Mouse (Mus musculus) fat pad, adult 2 months (tissue): ENCODE measurements at regions not wholly inside any gene's neighbourhood (a gene's known extent, or its start where the extent isn't known, plus 50 kb on each side); places are given as distances from the start of the nearest gene placed in this dataset.

Source experiments
- DNase-seq: peaks from one replicate; pipeline ENCODE4 v3.0.0-alpha.2; 2011; ENCODE audit warnings: low read depth, low spot score; ENCODE audit errors: extremely low read depth

DNA sequence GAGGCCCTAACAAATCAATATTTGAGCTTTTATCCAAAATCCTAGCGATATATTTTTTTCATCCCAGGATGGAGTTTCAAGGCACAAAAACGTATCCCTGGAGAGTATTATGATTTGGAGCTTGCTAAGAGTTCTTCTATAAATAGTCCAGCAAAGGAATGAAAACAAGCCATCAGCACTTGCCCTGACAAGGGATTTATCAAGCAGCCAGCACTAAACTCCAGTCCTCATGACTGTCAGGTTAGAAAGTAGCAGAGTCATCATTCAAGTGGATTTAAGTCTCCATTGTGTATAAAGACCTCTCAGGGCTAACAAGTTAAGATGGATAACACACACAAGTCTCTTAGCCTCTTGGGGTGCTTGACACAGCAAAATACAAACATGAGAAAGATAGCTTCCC, 148.6 kb upstream of the Ust start:
- DNase-seq = no peak

GRCm38 (mm10) chr10:8658934-8659294, 140.3 kb upstream of the Ust start:
- DNase-seq = no peak

DNA sequence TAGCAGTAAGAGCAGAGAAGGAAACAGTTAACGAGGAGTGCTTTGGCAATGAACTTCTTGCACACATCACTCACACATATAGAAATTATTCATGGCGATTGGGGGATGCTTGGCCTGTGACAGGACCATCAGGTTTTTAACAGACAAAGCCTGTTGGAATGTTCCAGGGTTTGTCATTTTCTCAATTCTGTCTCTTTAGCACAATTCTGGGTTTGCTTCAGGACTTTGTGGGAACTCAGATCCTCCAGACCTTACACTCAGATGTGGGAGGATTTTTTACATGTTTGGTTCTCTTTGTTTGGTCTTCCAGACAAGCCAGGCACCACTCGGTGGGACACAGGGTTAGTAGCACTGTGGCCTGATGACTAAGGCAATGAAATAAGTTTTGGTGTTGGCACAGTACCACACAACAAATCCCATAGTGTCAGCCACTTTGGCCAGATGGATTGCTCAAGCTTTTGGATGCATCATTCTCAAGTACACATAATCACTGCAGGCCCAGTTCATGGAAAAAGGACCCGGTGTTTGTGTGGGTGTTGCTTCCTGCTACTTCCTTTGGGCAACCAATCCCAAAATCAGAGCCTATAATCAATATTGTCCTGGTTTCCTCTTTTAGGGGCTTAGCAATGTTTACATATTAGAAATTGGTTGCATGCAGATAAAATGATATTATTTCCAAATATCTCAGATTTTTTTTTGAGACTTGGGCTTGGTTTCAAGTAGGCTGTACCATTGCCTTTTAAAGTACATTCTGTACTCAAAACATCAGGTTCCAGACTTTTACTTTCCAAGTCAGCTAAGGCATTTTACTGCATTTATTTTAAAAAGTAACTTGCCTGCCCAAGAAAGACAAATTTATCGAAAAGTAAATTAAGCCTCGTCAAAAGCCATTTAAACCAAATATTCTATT, 139.7 kb upstream of the Ust start:
- peak; percentile 61 for DNase-seq

DNA sequence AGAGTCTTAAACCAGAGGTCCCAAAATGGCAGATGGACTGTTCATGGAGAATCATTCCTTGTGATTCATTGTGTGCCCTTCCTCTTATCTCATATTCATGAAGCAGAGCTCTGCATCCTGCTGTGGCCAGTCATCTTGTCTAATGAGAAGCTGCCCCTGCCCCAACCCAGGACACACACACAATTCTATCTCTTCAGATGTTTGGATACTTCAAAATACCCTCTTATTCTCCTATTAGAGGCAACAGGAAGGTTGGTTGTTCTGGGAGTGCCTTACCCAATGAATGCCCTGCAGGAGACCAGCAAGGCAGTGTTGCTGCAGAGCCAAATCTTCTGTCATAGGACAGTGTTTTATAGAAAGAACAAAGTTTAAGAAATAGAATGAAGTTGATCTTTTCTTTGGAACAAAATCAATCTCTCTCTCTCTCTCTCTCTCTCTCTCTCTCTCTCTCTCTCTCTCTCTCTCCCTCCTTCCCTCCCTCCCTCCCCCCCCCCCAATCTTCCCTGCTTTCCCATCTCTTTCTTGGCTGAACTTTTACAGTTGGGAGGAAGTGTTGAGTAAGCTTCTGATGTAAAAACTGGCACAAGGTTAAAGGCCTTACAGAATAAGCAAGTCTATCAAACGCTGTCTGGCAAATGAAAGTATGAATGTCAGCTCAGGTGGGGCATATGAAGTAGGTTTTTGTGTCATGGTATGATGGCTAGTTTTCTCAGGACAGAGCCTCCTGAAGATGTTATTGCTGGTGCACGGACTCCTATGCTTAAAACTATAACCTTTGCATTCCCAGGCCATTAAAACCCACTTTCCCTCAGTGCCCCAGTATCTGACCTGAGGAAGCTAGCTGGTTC, 138.8 kb upstream of the Ust start:
- DNase-seq = peak; percentile 40

DNA sequence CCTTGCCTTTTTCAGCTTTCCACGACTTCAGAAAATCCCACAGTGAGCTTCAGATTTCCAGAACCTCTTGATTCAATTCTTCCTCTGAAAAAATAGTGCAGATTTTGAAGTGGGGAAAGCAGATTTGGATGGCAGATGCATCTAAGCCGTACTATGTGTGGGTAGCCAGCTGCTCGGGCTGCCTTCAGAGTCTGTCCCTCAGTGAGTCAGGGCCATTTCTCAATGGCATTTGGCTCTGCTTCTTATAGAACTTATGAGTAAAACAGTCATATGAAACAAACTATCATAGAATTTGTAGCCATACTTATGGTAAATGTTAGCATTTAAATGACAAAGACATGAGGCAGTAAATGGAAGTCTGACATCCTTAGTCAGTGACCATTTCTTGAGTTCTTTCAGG, 135.0 kb upstream of the Ust start:
- no peak for DNase-seq

DNA sequence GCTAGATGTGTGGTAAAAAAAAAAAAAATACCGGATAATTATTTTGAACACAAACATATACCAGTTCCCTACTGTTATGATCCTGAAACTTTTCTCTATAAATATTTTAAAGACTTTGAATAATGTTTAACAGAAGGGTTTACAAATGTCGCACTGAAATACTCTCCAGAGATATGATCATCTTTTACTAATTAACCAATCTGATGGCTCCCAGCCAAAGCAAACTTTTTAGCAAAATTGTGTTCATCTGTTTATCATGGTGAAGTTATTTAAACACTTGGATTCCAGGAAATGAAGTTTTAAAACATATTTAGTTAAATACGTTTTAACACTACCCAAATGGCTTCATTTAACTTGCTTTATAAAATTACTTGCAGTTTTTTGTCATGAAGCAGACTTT, 123.6 kb upstream of the Ust start:
- no peak for DNase-seq

DNA sequence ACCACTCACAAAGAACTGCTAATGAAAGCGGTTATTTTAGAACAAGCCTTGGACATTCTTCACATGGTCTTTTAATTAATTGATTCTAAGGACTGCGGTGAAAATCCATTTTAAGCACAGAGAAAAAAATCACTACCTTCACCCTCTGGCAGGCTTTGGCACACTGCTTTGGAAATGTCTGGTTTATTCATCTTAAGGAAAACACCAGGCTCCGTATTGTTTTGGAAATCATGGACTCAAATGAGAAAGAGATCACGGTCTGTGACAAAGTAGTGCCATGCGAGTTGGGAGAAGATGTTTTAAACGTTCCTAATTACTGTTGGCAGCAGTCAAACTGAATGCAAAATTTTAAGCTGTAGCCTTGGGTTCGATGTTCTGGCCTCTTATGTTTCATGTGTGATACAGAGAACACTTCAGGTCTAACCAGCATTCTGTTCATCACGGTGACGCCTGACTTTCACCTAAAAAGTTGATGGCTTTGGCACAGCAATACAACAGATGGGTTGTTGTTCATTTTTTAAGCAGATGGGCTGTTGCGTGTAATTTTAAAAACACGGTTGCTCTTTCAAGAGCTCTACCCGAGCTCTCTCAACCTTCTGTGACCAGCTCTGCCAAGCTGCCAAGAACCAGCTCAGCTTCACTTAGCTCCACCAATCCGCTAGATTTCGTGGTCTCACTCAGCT, 105.7 kb upstream of the Ust start:
- DNase-seq = no peak

DNA sequence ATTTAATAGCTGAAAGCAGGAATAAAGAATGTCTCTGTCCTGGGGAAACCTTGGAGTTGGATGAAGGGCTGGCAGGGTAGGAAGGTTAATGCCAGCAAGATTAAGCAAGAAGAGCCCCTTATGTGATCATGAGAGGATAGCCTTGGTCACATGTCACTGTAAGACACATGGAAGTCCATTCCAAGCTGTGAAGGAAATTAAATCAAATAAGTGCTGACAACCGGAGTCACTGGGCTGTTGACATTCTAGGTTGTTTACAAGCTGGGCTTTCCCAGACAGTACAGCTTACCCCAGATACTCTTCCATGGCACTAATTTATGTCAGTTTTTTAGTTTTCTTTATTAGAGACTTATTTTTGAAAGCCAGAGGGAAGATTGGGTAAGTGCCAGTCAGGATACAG, 100.1 kb upstream of the Ust start:
- no peak for DNase-seq

GRCm38 (mm10) chr10:8615452-8616025, 96.9 kb upstream of the Ust start:
- no peak for DNase-seq

- DNase-seq = peak; percentile 11
Observed at GRCm38 (mm10) chr10:8589871-8590533, 71.4 kb upstream of the Ust start.

DNA sequence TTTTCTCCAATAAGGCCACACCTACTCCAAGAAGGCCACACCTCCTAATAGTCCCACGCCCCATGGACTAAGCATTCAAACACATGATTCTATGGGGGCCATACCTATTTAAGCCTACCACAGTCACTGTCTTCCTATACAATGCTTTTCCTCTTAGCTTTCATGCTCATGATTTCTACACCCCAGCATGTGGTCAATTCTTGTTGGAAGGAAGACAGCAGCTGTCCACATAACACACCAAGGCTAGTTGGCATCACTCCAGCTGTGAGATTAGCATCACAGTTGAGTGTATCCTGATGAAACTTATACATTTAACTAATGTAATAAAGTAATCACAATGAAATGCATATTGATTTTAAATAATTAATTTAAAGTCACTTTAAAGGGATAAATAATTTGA, 70.5 kb upstream of the Ust start:
- DNase-seq = peak; percentile 31

DNA sequence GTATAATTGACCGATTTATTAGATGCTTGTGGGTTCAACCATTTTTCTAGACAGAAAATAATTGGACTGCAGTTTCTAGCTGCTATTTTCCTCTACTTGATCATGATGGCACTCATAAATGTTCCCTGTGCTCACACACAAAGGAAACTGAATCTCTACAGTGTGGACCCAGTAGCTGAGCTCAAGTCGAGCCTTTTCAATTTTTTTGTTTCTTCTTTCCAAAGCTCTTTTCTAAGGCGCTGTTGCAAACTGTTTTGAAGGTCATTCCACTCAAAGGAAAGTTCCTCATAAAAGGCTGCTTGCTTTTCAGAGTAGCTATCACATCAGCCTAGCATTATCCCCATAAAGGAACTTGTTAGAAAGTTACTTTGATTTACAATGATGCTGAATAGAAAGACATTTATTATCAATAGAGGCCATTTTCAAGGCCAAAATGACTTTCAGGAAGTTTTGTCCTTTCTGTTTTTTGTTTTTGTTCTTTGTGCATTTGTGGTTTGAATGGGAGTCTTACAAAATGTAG, 65.8 kb upstream of the Ust start:
- DNase-seq = no peak

DNA sequence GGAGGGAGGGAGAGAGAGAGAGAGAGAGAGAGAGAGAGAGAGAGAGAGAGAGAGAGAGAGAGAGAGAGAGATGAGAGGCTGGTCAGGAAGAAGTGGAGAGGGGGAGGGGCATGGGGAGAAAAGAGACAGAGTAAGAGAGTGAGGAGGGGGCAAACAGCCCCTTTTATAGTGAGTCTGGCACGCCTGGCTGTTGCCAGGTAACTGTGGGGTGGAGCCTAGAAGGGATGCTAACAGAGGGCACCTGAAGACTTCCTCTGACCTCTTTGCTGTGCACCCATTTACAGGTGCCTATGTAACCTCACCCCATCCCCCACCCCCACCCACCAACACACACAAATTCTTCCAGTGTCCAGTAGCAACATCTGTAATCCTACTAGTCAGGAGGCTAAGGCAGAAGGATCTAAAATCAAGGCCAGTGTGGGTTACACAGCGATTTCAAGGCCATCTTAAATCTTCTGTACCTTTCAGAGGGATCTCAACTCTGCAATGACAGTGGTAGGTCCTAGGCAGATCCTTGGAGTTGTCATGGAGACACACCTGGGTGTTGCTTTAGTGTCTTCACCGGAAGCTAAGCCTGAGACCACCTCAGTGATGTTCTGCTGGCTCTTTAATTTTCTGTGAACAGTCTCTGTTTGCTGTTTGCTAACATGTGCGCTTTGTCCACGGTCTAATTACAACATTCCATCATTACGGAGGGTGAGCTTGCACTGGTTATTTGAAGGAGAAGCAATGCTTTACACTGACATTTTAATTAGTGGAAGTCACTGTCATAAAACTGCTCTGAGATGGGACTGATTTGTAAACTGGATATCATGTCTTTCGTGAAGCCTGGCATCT, 65.1 kb upstream of the Ust start:
- no peak for DNase-seq

DNA sequence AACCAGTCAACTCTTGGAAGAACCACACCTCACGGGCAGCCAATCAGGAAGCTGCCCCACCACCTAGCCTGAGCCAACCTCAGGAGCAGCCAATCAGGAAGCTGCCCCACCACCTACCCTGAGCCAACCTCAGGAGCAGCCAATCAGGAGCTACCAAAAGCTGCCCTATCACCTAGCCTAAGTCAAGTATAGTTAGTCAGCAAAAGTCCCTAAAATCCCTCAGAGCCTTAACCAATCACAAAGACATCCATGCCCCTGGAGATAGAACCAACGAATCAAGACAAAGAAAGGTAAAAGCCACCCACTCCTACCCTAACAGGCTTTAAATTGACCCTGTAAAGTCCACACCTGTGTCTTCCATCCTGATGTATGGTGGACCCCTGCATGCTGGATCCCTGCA, 61.7 kb upstream of the Ust start:
- DNase-seq = no peak

DNA sequence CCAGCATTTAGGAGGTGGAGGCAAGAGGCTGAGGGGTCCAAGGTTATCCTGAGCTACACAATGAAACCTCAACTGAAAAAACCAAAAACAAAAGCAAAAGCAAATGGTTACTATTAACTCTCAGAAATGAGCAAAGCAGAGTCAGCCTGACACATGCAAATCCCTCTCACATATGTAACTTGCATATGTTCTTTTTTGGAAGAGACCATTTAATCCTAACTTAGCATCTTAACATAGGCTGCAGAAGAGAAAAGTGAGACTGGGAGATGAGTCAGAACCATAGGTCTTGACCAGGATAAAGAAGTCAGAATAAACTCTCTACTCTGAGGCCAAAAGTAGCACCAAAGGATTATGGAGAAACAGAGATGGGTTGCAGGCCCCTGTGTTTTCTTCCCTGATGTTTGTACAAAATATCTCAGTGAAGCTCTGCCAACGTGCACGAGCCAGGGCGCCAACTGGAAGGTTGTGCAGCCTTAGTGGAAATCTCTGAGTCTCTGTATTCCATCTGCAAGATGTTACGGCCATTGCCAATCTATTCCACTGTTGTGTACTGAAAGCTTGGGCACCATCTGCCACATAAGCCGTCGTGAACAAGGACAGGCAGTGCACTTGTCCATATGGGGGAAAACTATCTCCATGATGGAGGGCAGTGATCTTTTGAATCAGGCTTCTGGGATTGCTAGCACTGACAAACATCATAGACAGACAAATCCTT, 59.2 kb upstream of the Ust start:
- no peak for DNase-seq
